Mouse (Mus musculus) C2C12 (cell line): Measurements from ENCODE around the gene Clec1a. TPM values are rescaled to one million over a fixed set of nuclear protein-coding genes. Genes with fewer than 3 reads are reported as not detected.
"Not testable (repeated sequence)": the region's sequence is repeated elsewhere in the genome, so short reads cannot be mapped to it uniquely, and the experiment has no call there.

Source experiments
- H3K27me3 ChIP-seq: one replicate; pipeline ENCODE4 v1.6.1; 2011; ENCODE audit not compliant: control insufficient read depth, insufficient read depth, insufficient read length
- H3K36me3 ChIP-seq: one replicate; pipeline ENCODE4 v1.6.1; 2011; ENCODE audit not compliant: control insufficient read depth, insufficient read depth
- H3K4me3 ChIP-seq: one replicate; pipeline ENCODE4 v1.5.1; 2011; ENCODE audit warnings: mild to moderate bottlenecking, control low read depth; ENCODE audit not compliant: poor library complexity, insufficient read depth, severe bottlenecking
- H3K79me2 ChIP-seq: one replicate; pipeline ENCODE4 v1.6.1; 2011; ENCODE audit not compliant: control insufficient read depth, insufficient read depth
- H3K79me3 ChIP-seq: one replicate; pipeline ENCODE4 v1.6.1; 2011; ENCODE audit warnings: low read depth, control low read depth
- H3ac ChIP-seq: one replicate; pipeline ENCODE3; 2011; ENCODE audit warnings: low read depth; ENCODE audit not compliant: control insufficient read depth, insufficient read length
- CEBPB ChIP-seq: IDR thresholded peaks from one replicate; pipeline ENCODE4 v1.6.1; 2011; ENCODE audit warnings: low read depth, mild to moderate bottlenecking, control low read depth, moderate library complexity
- CTCF ChIP-seq: IDR thresholded peaks from one replicate; pipeline ENCODE4 v1.5.1; 2011; ENCODE audit not compliant: control insufficient read depth, insufficient read depth, insufficient read length
- FOSL1 ChIP-seq: IDR thresholded peaks from one replicate; pipeline ENCODE4 v1.8.0; 2011; ENCODE audit warnings: mild to moderate bottlenecking, low read length; ENCODE audit not compliant: poor library complexity, insufficient read depth, severe bottlenecking
- MAX ChIP-seq: IDR thresholded peaks from one replicate; pipeline ENCODE4 v1.6.1; 2011; ENCODE audit warnings: mild to moderate bottlenecking, control low read depth
- MYOD1 ChIP-seq: IDR thresholded peaks from one replicate; pipeline ENCODE4 v1.6.1; 2011; ENCODE audit warnings: low read depth; ENCODE audit not compliant: control insufficient read depth, insufficient read length
- MYOG ChIP-seq: IDR thresholded peaks from one replicate; pipeline ENCODE4 v1.6.1; 2011; ENCODE audit not compliant: control insufficient read depth, insufficient read length; ENCODE audit errors: extremely low read depth
- USF1 ChIP-seq: IDR thresholded peaks from one replicate; pipeline ENCODE4 v1.6.1; 2011; ENCODE audit warnings: low read depth, mild to moderate bottlenecking, control low read depth, moderate library complexity
- long read RNA-seq, 2 experiments: library from polyadenylated mRNA; unstranded; transcript quantifications; one replicate each; pipeline ENCODE4 v2.0.0; 2019 to 2020
- polyA plus RNA-seq: library from polyadenylated mRNA; unstranded; fragments of >200 nt; fragmentation: generic; extraction: Trizol; gene quantifications from one replicate; pipeline ENCODE4 v1.2.1, GENCODE M21; 2012; ENCODE audit warnings: missing spikeins

Gene Clec1a
- 0.18 TPM for polyA plus RNA-seq
- long read RNA-seq, experiment 1: 0 reads
- long read RNA-seq, experiment 2: 0 reads

DNA sequence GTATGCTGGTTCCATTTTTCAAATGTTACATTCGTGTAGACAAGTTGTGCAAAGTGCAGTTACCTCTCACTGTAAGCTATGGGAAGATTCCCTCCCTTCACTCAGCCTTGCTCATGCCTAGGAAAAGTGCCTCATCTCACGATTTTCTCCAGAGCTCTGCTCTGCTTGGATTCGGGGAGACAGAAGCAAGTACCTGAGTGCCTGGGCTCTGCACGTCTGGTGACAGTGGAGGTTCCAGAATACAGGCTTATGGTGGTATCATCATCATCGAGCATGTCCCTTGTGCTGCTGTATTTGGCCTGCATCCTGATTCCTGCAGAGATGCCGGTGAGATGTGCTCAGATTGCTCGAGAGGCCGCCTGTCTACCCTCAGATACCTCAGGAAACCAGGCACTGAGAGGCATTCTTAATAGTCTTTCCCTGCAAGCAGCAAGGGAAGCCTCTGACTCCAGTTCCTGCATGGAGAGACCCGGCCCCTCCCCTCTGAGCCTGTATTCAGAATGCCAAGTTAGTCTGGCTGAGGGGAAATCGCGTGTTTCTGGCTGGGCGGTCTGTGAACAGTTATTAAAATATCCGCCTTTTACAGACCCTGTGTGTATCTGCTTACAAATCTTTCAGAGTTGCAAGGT, at the start of gene Clec1a:
TSS of gene Clec1a (minus strand) at position 590 of the 629 bp plus-strand sequence.
- no peak within 1 kb of the TSS for H3K4me3 ChIP-seq
- TF ChIP-seq CEBPB: no peak
- no peak for TF ChIP-seq USF1
- TF ChIP-seq MYOD1: no peak
- TF ChIP-seq FOSL1: no peak
- no peak for TF ChIP-seq MYOG
- TF ChIP-seq MAX: no peak
- no peak for TF ChIP-seq CTCF
- H3ac ChIP-seq: no peak within 1 kb of the TSS
- H3K27me3 ChIP-seq: no peaks in the 10 kb centered on the region
- no peaks in the 10 kb centered on the region for H3K36me3 ChIP-seq
- no peaks in the 10 kb centered on the region for H3K79me2 ChIP-seq
- no peaks in the 10 kb centered on the region for H3K79me3 ChIP-seq

DNA sequence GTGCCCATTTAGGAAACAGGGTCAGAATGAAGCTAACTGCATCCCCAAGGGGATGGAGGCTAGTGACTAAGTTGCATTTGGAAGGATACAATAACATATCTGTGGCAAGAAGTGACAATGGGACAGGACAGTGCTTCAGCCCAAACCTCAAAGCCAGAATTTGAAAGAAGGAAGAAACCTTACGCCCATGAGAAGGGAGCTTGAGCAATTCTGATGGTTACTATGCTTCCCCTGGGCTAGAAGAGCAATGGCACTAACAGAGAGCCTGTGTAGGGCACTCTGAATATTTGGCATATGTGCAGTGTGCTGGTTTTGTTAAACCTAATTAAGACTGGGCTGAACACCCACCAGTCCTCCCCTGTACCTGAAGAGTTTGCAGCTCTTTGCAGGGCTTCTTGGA, 47.7 kb upstream of the Clec1a start:
- H3K79me2 ChIP-seq, H3K79me3 ChIP-seq, H3K36me3 ChIP-seq, H3K27me3 ChIP-seq, H3K4me3 ChIP-seq, H3ac ChIP-seq: not testable (repeated sequence)

DNA sequence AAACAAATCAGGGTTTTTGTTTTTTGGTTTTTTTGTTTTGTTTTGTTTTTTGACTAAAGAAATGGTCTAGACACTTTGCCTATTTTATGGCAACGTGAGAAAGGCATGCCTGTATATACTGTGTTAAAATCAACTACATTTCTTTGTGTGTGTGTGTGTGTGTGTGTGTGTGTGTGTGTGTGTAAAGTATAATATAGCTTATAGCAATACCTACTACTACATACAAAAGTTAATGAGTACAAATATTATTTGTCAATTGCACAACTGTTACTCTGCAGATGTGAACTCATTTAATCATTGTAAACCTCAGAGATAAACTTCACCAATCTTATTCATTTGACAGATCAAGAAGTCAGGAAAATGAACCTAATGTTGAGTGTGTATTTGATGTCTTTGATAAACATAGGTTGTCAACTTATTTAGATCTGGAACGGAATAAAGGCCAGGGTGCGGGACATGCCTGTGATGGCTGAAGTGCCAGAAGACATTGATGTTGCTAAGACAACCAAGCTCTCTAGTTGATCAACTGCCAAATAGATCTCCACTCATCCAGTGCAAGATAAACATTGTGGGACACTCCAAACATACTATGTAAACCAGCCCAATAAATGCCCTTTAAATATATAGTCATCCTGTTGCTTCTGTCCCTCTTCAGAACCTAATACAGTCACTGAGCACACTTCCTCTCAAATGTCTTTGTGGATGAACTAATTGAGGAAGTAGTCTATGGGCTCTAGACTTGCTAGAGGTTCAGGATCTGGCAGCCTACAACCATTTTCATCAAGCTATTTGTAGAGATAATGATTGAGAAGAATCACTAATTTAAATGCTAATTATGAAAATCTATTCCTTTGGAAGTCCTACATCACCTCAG, 45.8 kb upstream of the Clec1a start:
- no peak for TF ChIP-seq FOSL1
- TF ChIP-seq CTCF: no peak
- TF ChIP-seq USF1: no peak
- no peak for TF ChIP-seq MYOG
- no peak for TF ChIP-seq CEBPB
- TF ChIP-seq MYOD1: no peak
- TF ChIP-seq MAX: no peak
- Histone ChIP-seq H3K36me3 (no peaks in the 10 kb centered on the region), H3ac (no peak overlapping the region), H3K79me3 (no peaks in the 10 kb centered on the region), H3K27me3 (no peaks in the 10 kb centered on the region), H3K4me3 (no peak overlapping the region), H3K79me2 (no peaks in the 10 kb centered on the region)

DNA sequence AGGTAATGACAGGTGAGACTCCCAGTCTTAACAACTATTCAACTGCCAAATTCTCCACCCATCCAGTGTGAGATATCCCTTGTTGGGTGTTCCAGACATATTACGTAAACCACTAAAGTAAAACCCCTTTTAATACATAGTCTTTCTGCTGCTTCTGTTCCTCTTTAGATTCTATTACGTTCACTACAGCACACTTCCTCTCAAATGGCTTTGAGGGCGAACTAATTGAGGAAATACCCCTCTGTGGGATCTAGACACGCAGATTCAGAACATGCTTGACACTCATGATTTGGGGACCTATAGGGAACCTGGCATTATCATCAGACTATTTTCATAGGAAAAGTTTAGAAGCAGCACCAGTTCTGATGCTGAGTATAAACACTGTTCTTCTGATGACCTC, 43.1 kb upstream of the Clec1a start:
- TF ChIP-seq MYOG (no peak), MAX (no peak), FOSL1 (no peak), CTCF (no peak), USF1 (no peak), MYOD1 (no peak), CEBPB (no peak)
- Histone ChIP-seq H3ac (no peak overlapping the region), H3K79me2 (no peaks in the 10 kb centered on the region), H3K27me3 (no peaks in the 10 kb centered on the region), H3K4me3 (no peak overlapping the region), H3K79me3 (no peaks in the 10 kb centered on the region), H3K36me3 (no peaks in the 10 kb centered on the region)

DNA sequence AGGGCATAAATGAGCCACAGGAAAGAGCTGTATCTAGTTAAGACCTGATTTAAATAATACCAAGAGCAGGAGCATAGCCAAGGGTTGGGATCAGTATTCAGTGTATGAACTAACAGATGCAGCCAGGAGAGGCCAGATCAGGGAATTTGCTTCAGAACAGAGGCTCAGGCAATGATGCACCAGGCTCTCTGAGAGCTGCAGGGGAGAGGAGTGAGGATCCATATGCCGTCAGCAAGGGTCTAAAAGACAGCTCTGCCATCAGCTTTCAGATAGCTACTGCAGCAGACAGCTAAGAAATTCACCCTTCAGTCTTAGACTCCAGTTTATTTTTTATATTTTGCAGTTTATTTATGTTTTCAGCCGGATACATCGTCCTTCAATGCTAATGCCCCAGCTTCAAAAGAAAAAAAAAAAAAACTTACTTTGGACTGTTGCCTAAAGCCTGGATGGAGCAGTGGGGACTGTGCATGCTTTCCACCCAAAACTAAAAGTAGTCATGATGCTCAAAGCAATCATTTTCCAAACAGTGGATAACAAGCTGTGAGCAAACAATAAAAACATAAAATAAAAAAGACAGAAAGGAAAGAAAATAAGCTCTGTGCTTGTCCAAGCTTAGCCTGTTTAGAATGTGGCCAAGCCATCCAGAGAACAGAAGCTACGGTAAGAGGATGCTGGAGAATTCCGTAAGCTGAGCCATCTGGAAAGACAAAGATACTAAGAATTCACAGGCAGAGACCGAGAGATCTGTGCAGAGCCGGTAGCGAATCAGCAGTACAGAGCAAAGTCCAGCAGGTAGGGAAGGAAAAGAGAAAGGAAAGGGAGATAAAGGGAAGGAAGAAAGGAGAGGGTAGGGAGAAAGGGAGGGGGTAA, 28.5 kb upstream of the Clec1a start:
- Histone ChIP-seq H3ac (no peak overlapping the region), H3K4me3 (no peak overlapping the region), H3K36me3 (no peaks in the 10 kb centered on the region), H3K79me2 (no peaks in the 10 kb centered on the region), H3K27me3 (no peaks in the 10 kb centered on the region), H3K79me3 (no peaks in the 10 kb centered on the region)
- TF ChIP-seq MYOG (no peak), MAX (no peak), USF1 (no peak), CEBPB (no peak), CTCF (no peak)
